Mouse (Mus musculus) left cerebral cortex, adult 18-20 months (tissue): ENCODE data around the gene Olfr1466. TPM values are rescaled to one million over a fixed set of nuclear protein-coding genes. Genes with fewer than 3 reads are reported as not detected.

ENCODE experiments used
- DNase-seq, 2 experiments: peaks; one replicate each; pipeline ENCODE4 v3.0.0; 2021 to 2022; ENCODE audit warnings: low spot score in 2 of 2, mixed read lengths in 1 of 2
- long read RNA-seq, 2 experiments: library from polyadenylated mRNA; stranded (forward); transcript quantifications; one replicate each; pipeline ENCODE4 v2.0.0; 2021
- total RNA-seq, 2 experiments: library from RNA; stranded (reverse); gene quantifications; 2 replicates each; pipeline ENCODE4 v1.2.3; 2021

The Olfr1466 gene
- not detected for total RNA-seq
- long read RNA-seq, experiment 1: 0 reads
- long read RNA-seq, experiment 2: 0 reads

GRCm38 (mm10) chr19:13338562-13338961 lies at the start of gene Olfr1466:
Gene Olfr1466, plus strand, starts transcription at chr19:13338862.
- DNase-seq: no peak

GRCm38 (mm10) chr19:13315441-13315840 lies 23.2 kb upstream of the Olfr1466 start, which contains the start of gene Olfr1465:
Gene Olfr1465, minus strand, starts transcription at chr19:13315541.
- no peak for DNase-seq

- DNase-seq: no peak
Measured at GRCm38 (mm10) chr19:13361936-13362335, 23.3 kb downstream of the Olfr1466 start, which contains the start of gene Olfr1467. Gene Olfr1467, plus strand, starts transcription at chr19:13362236.

Other genes starting within 250 kb of the Olfr1466 start
- gene Olfr1457, start 241.0 kb upstream of the Olfr1466 start, total RNA-seq: not detected
- gene Olfr1458, start 232.1 kb upstream of the Olfr1466 start, total RNA-seq: not detected
- under 1 TPM; 0.16 to 0.19 TPM for gene Olfr1459, start 189.3 kb upstream of the Olfr1466 start, total RNA-seq
- not detected for gene Olfr1461, start 175.9 kb upstream of the Olfr1466 start, total RNA-seq
- gene Olfr1462, start 153.1 kb upstream of the Olfr1466 start, total RNA-seq: not detected
- gene Olfr1463, start 107.5 kb upstream of the Olfr1466 start, total RNA-seq: not detected
- not detected for gene Olfr1465, start 23.3 kb upstream of the Olfr1466 start, total RNA-seq
- gene Olfr1467, start 23.4 kb downstream of the Olfr1466 start, total RNA-seq: not detected
- not detected for gene Olfr1469, start 69.0 kb downstream of the Olfr1466 start, total RNA-seq
- not detected for gene Olfr1471, start 104.5 kb downstream of the Olfr1466 start, total RNA-seq
- gene Olfr1472, start 117.2 kb downstream of the Olfr1466 start, total RNA-seq: not detected
- not detected for gene Olfr1474, start 130.7 kb downstream of the Olfr1466 start, total RNA-seq
- gene Olfr1475, start 141.3 kb downstream of the Olfr1466 start, total RNA-seq: not detected
- not detected for gene Olfr1477, start 161.7 kb downstream of the Olfr1466 start, total RNA-seq
- gene Olfr1480, start 189.1 kb downstream of the Olfr1466 start, total RNA-seq: not detected
- gene Olfr1484, start 244.6 kb downstream of the Olfr1466 start, total RNA-seq: not detected